Mouse (Mus musculus) forebrain, embryonic 13.5 days (tissue): ENCODE results near the gene AI413582. TPM values are rescaled to one million over a fixed set of nuclear protein-coding genes. Genes with fewer than 3 reads are reported as not detected.

Experiments used
- ATAC-seq: fragments of 200-750 bp; cut with Nextera tagmentation; 2 replicates; pipeline ENCODE4 v1.8.0; 2017
- H3K27ac ChIP-seq: fragments of 300-500 bp; sonication (generic); 2 replicates; pipeline ENCODE4 v1.5.1; 2015; ENCODE audit warnings: inconsistent platforms, mild to moderate bottlenecking, moderate library complexity
- H3K27me3 ChIP-seq: fragments of 300-500 bp; sonication (generic); 2 replicates; pipeline ENCODE4 v1.6.1; 2015; ENCODE audit warnings: mild to moderate bottlenecking, inconsistent platforms
- H3K36me3 ChIP-seq: fragments of 300-500 bp; sonication (generic); 2 replicates; pipeline ENCODE4 v1.6.1; 2015; ENCODE audit warnings: mild to moderate bottlenecking, inconsistent platforms; ENCODE audit not compliant: poor library complexity, severe bottlenecking
- H3K4me1 ChIP-seq: fragments of 300-500 bp; sonication (generic); 2 replicates; pipeline ENCODE4 v1.6.1; 2015; ENCODE audit warnings: inconsistent platforms
- H3K4me2 ChIP-seq: fragments of 300-500 bp; sonication (generic); 2 replicates; pipeline ENCODE4 v1.6.1; 2015; ENCODE audit warnings: inconsistent platforms, mild to moderate bottlenecking, moderate library complexity
- H3K4me3 ChIP-seq: fragments of 300-500 bp; sonication (generic); 2 replicates; pipeline ENCODE4 v1.5.1; 2015; ENCODE audit warnings: mild to moderate bottlenecking, inconsistent platforms
- H3K9ac ChIP-seq: fragments of 300-500 bp; sonication (generic); 2 replicates; pipeline ENCODE4 v1.6.1; 2015; ENCODE audit warnings: mild to moderate bottlenecking, inconsistent platforms
- H3K9me3 ChIP-seq: fragments of 300-500 bp; sonication (generic); replicated peaks from 2 replicates; pipeline ENCODE4 v1.6.1; 2016; ENCODE audit warnings: inconsistent platforms
- WGBS: fragments of 180-500 bp; shearing (Covaris S2); methylation state at CpG from one replicate; pipeline ENCODE4 v1.1.7; 2015; 5-methylcytosine and 5-hydroxymethylcytosine counted together
- polyA plus RNA-seq: library from polyadenylated mRNA; unstranded; fragments of >200 nt; fragmentation: Nextera tagmentation; extraction: Ambion mirVana; gene quantifications from 2 replicates; pipeline ENCODE4 v1.2.1, GENCODE M21; 2015

The AI413582 gene
- polyA plus RNA-seq, 1 experiment from 2014 or later, result 22.2 TPM

DNA sequence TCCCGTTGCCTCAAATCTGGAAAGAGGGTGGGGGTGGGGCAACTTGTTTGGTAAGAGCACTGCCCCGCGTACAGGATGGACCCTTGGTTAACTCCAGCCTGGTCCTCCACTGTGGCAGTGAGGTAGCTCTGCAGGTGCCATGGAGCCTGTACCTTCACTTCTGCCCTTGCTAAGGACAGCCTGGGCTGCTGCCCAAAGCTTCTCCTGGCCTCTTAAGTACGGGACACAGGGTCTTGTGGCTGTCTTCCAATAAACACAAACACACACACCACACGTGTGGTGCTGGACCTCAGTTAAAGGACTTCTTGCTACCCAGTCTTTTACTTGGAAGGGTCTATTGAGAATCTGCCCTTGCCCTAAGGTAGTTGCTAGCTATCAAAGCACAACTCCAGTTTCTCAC, 6.7 kb downstream of the AI413582 start:
- 2% methylated on average over 5 of the region's 5 CpGs for WGBS
- peaks cover 48% of the 10 kb centered on the region for H3K4me1 ChIP-seq

DNA sequence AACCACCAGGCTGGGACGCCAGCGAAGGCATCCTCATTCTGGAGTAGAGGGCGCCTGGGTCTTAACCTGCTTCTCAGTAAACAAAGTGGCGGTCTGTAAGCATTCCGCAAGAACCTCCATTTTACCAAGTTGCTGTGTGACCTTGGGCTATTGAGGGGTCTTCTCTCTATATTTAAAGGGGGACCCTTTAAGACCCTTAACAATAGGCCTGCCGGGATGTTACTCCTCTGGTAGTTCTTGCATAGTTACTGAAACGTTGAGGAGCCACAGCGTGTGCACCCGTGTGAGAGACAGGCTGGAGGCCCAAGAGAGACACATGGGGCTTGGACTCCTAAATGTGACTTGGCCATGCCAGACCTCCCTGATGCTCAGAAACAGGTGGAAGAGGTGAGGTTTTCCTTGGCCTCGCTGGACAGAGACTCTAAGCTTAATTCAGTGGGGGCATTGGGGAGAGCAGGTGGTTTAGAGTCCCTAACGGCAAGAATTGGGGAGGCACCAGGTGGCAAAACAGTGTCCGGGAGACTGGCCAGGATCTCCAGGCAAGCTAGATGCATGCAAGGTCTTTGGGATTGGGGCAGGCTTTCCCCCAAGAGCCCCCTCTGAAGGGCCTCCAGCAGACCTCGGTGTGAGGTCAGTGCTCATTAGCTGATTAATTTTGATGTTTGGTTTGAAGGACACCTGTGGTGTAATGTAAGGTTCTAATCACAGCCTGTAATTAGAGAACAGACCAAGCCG, 7.5 kb downstream of the AI413582 start:
- ATAC-seq, result no peak
- peak overlapping the region; percentile 78 for H3K4me3 ChIP-seq
- no peaks in the 10 kb centered on the region; the same call in 1 of the 2 replicates for H3K27me3 ChIP-seq
- peaks cover 48% of the 10 kb centered on the region for H3K4me1 ChIP-seq
- H3K36me3 ChIP-seq, result peaks cover 18% of the 10 kb centered on the region
- peak overlapping the region; percentile 95 for H3K9ac ChIP-seq
- no peaks in the 10 kb centered on the region for H3K9me3 ChIP-seq
- 2% methylated on average over 14 of the region's 14 CpGs for WGBS
- H3K27ac ChIP-seq, result peak overlapping the region; percentile 97
- peak overlapping the region; percentile 85 for H3K4me2 ChIP-seq

More for the DNA sequence above, 6.7 kb downstream of the AI413582 start:
- Histone ChIP-seq H3K9ac (0 out of 2 replicates have a peak overlapping the region, but pooled peaks have one; percentile 2), H3K27me3 (no peaks in the 10 kb centered on the region; the same call in 1 of the 2 replicates), H3K4me3 (peak overlapping the region; percentile 78), H3K36me3 (peaks cover 18% of the 10 kb centered on the region), H3K4me2 (peak overlapping the region; percentile 85), H3K9me3 (no peaks in the 10 kb centered on the region), H3K27ac (0 out of 2 replicates have a peak overlapping the region, but pooled peaks have one; percentile 14)
- no peak for ATAC-seq

DNA sequence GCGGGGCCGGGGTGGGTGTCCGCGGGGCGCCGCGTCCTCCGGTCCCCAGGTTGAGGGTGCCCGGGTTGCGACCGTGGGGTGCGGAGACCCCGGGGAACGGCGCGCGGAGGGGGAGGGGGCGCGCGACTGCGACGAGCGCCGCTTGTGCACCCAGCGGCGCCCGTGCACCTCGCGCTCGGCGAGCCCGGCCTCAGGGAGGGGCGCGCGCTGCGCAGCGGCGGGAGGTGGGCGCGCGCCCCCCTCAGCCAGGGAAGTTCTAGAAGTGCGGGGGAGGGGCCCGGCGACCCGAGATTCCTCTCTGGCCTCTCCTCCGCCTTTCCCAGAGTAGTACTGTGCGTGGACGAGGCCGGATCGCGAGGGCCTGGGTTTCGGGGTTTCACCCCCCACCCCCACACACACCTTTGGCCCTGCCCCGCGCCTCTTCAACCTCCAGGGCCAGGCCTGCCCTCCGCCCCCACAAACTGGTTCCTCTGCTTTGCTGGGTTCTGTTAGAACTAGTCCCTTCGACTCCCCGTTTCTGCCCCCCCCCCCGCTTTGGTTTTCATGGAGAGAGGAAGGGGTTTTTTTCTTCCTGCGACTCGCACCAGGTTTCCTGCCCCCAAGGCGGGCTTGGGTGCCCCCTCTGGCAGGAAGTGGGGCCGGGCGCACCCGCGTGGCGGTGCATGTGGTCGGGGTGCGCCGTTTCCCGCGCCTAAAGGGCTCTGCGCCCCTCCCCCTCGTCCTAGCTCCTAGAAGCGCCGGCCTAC, 8.2 kb downstream of the AI413582 start:
- peaks cover 18% of the 10 kb centered on the region for H3K36me3 ChIP-seq
- H3K4me2 ChIP-seq, result peak overlapping the region; percentile 85
- WGBS, result under 1% methylated on average over 54 of the region's 75 CpGs
- H3K9me3 ChIP-seq, result no peaks in the 10 kb centered on the region
- H3K27me3 ChIP-seq, result no peaks in the 10 kb centered on the region; the same call in 1 of the 2 replicates
- H3K9ac ChIP-seq, result peak overlapping the region; percentile 95
- peaks cover 48% of the 10 kb centered on the region for H3K4me1 ChIP-seq
- peak overlapping the region; percentile 97 for H3K27ac ChIP-seq
- H3K4me3 ChIP-seq, result peak overlapping the region; percentile 78
- ATAC-seq, result peak; percentile 50

DNA sequence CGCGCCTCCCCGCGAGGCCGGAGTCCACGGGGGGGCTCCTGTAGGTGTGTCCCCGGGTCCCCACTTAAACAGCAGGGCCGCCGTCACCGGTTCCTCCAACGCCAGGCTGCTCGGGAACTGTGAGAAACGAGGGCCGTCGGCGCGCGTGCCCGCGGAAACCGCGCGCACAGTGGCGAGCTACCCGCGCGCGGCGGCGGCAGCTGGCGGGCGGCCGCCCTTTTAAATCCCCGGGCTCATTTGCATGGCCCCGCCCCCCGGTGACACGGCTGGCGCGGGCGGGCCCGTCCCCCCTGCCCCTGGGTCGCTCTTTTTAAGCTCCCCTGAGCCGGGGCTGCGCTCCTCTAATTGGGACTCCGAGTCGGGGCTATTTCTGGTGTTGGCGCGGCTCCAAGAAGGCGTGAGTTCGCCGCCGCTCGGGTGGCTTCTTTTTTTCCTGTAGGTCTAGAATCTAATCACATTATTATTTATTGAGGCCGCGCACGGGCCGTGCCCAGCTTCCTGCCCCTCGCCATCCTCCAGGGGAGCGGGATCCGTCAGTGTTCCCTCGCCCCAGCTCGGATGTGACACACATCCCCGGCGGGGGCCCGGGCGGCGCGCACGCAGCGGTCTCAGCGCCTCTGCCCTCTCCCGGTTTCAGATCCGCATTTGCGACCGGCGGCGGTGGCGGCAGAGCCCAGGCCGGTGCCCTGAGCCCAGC, 9.1 kb downstream of the AI413582 start, which contains the start of gene Hmga1:
TSS of gene Hmga1 (plus strand) at position 183 of the 697 bp plus-strand sequence.
- no peaks in the 10 kb centered on the region; the same call in 1 of the 2 replicates for H3K27me3 ChIP-seq
- H3K4me1 ChIP-seq, result peaks cover 48% of the 10 kb centered on the region
- H3K4me2 ChIP-seq, result peak within 1 kb of the TSS; percentile 85
- under 1% methylated on average over 74 of the region's 79 CpGs for WGBS
- ATAC-seq, result peak; percentile 79
- H3K27ac ChIP-seq, result peak within 1 kb of the TSS; percentile 97
- H3K9me3 ChIP-seq, result no peaks in the 10 kb centered on the region
- H3K4me3 ChIP-seq, result peak within 1 kb of the TSS; percentile 78
- peak within 1 kb of the TSS; percentile 95 for H3K9ac ChIP-seq
- peaks cover 12% of the 10 kb centered on the region for H3K36me3 ChIP-seq

DNA sequence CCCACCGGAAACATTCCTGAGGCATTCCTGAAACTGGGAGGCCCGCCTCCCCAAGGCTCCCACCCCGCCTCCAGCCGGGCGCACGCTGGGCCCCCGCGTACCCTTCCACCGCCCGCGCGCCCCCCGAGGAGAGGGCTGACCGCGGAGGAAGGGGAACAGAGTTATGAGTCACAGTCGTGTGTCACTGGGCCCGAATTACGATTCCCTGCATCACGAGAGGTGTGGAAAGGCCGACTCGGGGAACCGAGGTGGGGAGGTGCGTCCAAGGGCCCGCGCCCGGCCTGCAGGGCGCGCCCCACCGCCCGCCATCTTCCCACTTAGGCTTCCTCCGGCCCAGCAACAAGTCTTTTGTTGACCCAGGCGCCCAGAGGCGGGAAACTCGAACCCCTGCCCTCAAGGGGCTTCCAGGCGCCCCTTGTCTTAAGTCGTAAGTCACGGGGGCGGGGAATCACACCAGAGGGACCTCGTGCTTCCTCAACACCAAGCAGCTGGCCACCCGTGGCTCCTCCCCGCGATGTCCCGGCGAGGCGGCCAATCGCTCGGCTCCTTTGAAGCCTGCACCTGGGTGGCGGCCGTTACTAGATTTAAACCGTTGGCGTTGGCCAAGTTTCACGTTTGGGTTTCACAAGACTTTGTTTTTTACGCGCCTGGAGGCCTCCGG, 9.9 kb downstream of the AI413582 start:
- Histone ChIP-seq H3K27me3 (no peaks in the 10 kb centered on the region; the same call in 1 of the 2 replicates), H3K9ac (peak overlapping the region; percentile 95), H3K27ac (peak overlapping the region; percentile 97), H3K4me3 (peak overlapping the region; percentile 78), H3K36me3 (peaks cover 4% of the 10 kb centered on the region; the same call in 1 of the 2 replicates), H3K4me2 (peak overlapping the region; percentile 85), H3K4me1 (peaks cover 48% of the 10 kb centered on the region), H3K9me3 (no peaks in the 10 kb centered on the region)
- 0% methylated on average over 50 of the region's 55 CpGs for WGBS
- peak; percentile 22; the same call in 1 of the 2 replicates for ATAC-seq

DNA sequence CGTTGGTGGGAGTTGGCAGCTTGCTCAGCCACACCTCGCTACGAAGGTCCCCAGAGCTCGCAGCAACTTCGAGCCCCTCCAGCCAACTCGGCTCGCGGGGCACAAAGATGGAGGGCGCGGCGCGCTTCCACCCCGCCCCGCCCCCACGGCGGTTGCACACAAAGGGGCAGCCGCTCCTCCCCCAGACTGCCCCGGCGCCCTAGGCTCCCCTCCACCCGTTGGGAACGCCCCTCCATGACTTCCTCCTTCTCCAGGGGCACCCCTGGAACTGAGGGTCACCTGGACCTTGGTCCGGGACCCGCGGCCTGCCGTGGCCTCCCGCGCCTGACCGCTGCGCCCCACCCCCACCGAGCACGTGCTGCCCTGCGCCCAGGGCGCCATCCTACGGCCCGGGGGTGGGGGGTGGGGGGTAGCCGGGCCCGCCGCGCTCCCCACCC, 10.5 kb downstream of the AI413582 start:
- no peak for ATAC-seq
- Histone ChIP-seq H3K4me2 (peak overlapping the region; percentile 85), H3K27ac (peak overlapping the region; percentile 97), H3K36me3 (no peaks in the 10 kb centered on the region), H3K9ac (peak overlapping the region; percentile 95), H3K9me3 (no peaks in the 10 kb centered on the region), H3K4me1 (peaks cover 47% of the 10 kb centered on the region), H3K27me3 (no peaks in the 10 kb centered on the region; the same call in 1 of the 2 replicates), H3K4me3 (peak overlapping the region; percentile 78)
- WGBS, result under 1% methylated on average over 24 of the region's 39 CpGs

DNA sequence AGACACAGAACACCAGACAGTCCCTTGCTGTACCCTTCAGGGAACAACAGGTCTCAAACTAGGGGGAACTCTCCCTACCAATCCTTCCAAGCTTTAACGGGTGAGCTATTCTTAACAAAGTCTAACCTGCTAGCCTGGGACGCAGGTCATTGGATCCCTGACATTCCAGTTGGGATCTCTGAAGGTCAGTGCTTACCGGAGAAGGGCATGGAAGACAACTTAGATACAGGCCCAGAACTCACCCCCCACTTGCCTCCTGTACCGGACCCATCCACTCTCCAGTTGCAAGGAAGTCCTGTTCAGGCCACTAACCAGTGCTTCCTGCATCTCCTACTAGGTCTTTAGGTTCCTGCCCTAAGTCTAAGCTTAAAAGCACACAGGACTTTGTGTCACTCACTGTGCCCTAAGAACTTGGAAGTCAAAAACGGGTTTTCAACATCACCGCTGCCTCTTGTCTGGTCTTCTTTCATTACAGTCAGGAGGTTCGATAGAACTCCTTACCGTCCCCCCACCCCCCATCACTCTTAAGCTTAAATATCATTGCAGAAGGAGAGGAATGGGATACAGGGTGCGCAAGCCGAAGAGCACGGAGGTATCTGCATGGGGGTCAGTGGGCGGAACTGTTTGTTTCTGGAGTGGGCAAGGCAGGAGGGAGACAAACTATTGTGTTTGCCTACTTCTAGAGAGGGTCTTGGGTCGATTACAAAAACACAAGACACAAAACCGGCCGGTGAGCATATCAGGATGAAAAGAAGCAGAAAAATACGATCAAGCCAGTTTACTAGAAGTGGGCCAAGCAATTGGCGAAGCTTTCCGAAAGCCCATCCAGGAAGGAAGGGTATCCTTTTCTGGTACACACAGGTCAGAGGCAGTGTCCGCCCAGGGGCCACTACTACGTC, 11.2 kb downstream of the AI413582 start:
- peak overlapping the region; percentile 97 for H3K27ac ChIP-seq

DNA sequence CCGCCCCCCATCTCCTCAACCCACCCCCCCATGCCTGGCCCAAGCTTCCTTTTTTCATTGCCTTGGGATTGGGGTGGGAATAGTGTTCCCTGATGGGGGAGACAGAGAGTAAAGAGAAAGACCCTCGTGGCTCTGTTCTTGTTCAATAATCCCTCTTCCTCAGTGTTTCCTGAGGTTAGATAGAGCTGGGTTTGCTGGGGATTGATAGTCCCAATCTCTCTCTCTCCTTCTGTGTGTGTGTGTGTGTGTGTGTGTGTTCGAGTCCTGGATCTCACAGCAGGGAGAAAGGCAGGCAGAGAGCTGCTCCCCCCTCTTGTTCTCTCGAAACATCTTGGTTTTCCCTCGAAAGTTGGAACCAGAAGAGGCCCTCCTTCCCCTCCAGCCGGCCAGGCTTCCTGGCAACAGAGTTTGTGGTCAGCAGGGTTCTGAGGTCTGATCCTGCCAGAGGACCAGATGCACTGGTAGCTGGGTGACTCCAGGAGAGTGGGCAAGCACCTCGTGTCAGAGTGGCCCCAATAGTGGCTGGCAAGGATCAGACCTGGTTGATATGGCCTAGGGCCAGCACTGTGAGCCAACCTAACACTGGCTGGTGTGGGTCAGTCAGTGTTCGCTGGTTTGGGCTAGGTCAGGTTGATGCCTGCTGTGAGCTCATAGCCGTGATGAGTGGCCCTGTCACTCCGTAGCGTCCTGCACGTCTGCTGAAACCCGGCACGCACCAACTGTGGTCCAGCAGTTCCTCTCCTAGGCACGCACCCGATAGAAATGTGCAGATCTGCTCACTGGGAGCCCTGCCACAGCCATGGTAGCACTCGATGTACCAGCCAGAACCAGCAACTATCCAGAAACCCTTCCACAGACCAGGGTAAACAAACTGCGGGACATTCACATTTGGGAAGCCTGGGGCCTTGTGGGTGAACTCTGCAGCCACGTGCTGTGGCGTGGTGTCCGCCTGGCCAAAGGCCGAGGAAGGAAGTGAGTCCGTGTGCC, 13.0 kb downstream of the AI413582 start:
- whole genome bisulfite sequencing, result 84% methylated on average over 23 of the region's 23 CpGs
- no peak overlapping the region for H3K4me3 ChIP-seq
- H3K9me3 ChIP-seq, result no peaks in the 10 kb centered on the region
- no peak overlapping the region for H3K4me2 ChIP-seq
- H3K4me1 ChIP-seq, result peaks cover 37% of the 10 kb centered on the region
- H3K27me3 ChIP-seq, result no peaks in the 10 kb centered on the region; the same call in 1 of the 2 replicates
- no peaks in the 10 kb centered on the region for H3K36me3 ChIP-seq
- H3K27ac ChIP-seq, result no peak overlapping the region
- no peak overlapping the region for H3K9ac ChIP-seq
- ATAC-seq, result no peak

More for the DNA sequence above, 11.2 kb downstream of the AI413582 start:
- WGBS, result 39% methylated on average over 20 of the region's 20 CpGs
- no peaks in the 10 kb centered on the region for H3K9me3 ChIP-seq
- H3K4me1 ChIP-seq, result peaks cover 46% of the 10 kb centered on the region
- H3K4me2 ChIP-seq, result peak overlapping the region; percentile 85
- no peaks in the 10 kb centered on the region; the same call in 1 of the 2 replicates for H3K27me3 ChIP-seq
- H3K36me3 ChIP-seq, result no peaks in the 10 kb centered on the region
- peak overlapping the region; percentile 78 for H3K4me3 ChIP-seq
- ATAC-seq, result no peak
- peak overlapping the region; percentile 95 for H3K9ac ChIP-seq

DNA sequence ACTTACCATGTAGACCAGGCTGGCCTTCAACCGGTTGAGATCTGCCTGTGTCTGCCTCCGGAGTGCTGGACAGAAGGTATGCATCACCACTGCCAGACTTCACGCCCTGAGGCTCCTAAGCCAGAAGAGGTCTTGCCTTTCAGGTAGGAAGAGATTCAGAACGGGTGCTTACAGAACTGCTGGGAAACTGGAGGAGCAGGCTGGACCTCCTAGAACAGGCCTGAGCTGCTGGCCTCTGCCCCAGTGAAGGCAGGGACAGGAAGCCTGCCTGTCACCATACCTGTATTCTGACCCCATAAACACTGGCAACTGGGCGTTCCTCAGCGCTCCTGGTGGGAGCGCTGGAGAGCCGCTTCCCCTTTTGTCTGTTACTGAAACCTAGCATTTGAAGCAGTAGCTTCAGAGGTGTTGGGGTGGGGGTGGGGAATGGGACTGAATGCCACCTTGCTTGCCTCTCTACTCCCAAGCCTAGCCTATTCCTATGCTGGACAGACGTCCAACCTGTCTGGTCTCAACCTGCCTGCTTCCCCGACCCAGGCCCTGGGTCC, 14.1 kb downstream of the AI413582 start:
- Histone ChIP-seq H3K9ac (no peak overlapping the region), H3K4me3 (no peak overlapping the region), H3K9me3 (no peaks in the 10 kb centered on the region), H3K36me3 (no peaks in the 10 kb centered on the region), H3K27ac (no peak overlapping the region), H3K27me3 (no peaks in the 10 kb centered on the region; the same call in 1 of the 2 replicates), H3K4me2 (no peak overlapping the region), H3K4me1 (peaks cover 34% of the 10 kb centered on the region)
- WGBS, result 68% methylated on average over 10 of the region's 10 CpGs
- ATAC-seq, result no peak
